Mouse (Mus musculus) gastrocnemius, postnatal 10 days (tissue): ENCODE measurements at regions not wholly inside any gene's neighbourhood (a gene's known extent, or its start where the extent isn't known, plus 50 kb on each side); places are given as distances from the start of the nearest gene placed in this dataset.
A peak's percentile ranks its signal among the peaks of the same experiment; 100 is the strongest.

ENCODE experiments used
- DNase-seq: peaks from one replicate; pipeline ENCODE4 v3.0.0; 2021; ENCODE audit warnings: mixed read lengths

DNA sequence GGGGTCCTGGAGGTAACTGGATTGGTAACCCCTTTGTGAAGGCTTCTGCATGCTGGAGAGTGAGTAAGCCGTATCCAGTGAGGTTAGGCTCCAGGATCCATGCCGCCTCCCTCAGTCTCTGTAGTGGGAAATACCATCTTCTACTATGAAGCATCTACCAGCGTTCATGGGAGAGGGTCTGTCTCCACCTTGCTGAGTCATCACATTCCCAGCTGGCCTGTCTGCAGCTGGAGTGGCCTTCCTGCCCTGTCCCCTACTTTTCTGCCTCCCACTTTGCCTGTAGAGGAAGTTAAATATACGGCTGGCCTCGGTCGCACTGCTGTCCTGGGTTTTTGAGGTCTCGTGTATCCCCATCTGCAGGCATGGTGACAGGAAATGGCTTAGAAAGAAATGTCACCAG is 78.0 kb upstream of the Sec14l1 start:
- no peak for DNase-seq

DNA sequence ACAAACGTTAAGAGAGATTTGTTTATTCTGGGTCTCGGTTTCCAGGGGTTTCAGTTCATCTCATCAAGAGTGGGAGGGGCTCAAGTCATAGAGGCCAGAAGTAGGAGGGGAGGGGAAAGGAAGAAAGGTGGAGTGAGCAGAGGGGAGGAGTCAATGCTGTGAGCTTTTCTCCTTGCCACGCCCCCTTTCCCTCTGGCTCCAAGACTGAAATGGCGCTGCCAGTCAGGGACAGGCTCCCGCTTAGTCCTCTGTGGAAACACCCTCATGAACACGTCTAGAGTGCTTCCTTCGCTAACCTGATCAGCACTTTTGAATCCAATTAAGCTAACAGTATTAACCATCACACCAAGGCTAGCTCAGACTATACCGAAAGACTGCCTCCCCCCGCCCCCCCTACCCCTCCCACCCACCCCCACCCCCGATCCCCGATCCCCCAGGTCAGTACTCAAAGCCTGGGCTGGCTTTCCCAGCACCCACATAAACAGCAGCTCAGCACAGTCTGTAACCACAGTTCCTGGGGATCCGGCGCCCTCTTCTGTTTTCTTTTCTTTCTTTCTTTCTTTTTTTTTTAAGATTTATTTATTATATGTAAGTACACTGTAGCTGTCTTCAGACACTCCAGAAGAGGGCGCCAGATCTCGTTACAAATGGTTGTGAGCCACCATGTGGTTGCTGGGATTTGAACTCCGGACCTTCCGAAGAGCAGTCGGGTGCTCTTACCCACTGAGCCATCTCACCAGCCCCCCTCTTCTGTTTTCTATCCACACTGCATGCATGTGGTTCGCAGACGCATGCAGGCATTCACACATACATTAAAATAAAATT is 76.5 kb upstream of the Sec14l1 start:
- DNase-seq: no peak

DNA sequence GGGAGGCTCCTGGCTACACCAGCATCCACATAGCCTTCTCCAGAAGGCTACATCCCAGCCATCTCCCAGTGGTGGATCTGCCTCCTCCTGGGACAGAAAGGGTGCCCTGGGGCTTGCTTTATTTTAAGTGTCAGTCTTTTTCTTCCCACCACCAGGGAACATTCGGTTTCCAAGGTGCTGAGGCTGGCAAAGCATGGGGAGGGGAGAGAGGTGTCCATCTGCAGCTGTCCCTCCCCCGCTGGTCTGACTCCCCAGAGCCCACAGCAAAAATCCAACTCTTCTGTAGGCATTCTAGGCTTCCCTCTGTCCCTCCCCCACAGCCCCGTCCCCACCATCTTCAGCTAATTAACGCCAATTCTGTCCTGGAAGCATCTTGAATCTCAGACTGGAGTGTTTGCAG is 74.1 kb upstream of the Sec14l1 start:
- DNase-seq: no peak

DNA sequence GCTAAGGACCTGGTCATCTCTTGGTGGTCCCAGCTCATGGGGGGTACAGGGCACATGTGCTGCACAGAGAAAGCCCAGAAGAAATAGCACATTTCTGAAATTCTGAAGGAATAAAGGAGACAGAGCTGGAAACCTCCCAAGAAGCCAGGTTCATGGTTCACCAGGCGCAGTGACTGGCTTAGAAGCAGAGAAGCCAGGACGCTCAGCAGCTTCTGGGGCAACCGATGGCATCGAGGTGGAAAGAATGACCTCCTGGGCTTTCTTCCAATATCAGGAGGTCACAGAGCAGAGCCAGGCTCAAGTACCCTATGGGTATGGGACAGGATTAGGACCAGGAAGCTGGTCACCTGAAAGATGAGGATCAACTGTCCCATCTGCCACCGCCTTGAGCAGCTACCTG is 72.6 kb upstream of the Sec14l1 start:
- no peak for DNase-seq

DNA sequence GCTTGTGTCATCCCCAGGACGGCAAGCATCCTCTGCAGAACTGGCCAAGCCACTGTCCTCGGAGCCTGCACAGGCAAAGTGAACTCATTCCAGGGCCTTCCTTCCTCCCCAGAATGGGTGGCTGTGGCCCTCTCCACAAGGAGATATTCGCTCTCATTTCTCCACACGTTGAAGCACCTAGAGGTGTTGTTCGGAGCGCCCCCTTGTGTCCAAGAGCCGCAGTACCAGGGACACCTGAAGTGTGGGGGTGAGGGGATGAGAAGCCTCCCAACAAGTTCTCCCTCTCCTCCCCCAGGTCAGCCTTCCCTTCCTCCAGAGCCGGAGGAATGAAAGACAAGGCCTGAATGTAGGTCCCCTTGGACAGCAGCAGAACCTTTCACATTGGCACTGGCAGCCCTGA is 71.4 kb upstream of the Sec14l1 start:
- DNase-seq: peak; percentile 72

DNA sequence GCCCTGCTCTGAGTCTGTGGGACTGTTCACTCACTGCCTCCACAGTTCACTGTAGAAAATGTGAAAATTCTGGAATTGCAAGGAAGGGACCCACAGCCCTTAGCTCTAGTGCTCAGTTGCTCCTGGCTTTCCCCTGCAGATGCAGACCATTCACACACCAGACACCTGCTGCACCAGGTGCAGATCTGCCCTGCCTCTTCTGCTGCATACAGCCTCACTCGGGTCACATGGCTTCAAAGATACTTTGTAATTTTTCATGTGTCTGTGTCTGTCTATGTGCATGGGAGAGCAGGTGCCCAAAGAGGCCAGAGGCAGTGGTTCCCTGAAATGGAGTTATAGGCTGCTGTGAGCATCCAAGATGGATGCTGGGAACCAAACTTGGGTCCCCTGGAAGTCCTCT is 70.2 kb upstream of the Sec14l1 start:
- DNase-seq: no peak

DNA sequence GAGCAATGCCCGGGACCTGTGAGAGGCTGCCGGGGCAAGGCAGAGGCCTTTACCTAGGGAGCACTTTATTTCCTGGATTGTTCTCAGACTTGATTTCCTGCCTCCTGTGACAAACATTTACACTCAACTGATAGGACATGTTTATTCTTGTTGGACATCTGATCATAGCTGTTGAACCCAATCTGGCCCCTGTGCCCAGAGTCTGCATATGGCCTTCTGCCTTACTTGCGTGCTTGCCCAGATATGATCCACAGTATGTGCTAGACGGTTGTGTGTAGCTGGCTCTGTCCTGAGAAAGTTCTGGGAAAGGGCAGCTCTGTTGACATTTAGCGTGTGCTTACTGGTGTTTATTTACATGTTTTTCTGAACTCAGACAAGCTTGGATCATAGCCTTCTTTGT is 68.3 kb upstream of the Sec14l1 start:
- no peak for DNase-seq

DNA sequence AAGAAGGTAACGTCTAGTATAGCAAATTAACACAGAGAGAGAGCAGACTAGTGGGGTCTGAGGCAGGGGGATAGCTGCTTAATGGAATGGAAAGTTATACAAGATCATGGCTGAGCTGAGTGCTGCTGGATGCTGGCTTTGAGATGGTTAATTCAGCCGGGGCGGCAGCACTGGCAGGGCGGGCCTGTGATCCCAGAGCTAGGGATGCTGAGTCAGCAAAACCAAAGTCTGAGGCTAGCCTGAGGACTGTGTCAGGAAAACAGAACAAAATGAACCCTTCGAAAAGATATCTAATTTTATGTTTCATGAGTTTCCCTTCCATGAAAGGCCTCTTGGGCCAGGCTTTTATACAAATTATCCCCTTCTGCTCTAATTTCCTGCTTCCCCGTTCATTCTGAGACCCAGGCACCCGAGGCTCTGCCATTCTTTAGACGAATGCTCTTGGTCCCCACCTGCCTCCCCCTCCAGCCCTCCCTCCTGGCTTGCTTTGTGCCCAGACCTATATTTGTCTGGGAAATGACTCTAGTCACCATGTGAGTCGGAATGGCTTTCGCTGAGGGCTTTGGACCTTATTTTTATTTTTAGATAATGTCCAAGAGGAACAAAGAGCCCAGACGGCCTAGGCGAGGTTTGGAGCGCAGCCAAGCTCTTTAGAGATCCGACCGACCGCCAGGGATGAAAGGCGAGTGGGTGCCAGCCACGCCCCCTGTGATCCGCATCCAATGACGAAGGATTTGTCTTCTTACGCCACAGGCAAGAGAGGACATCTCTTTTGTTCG is 67.6 kb upstream of the Sec14l1 start:
- peak; percentile 34 for DNase-seq

DNA sequence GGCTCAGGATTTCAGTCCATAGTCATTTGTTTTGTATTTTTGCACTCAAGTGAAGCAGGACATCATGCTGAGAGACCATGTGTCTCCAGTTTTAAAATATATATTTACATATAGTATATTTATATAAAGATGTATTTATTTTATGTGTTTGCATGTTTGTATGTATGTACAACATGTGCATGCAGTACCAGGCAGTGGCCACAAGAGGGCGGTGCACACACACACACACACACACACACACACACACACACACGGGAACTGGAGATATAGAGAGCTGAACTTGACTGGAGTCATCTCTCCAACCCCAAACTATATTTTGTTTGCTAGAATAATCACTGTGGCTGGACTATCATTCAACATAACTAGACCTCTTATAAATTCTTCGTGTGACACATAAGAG is 66.1 kb upstream of the Sec14l1 start:
- no peak for DNase-seq

DNA sequence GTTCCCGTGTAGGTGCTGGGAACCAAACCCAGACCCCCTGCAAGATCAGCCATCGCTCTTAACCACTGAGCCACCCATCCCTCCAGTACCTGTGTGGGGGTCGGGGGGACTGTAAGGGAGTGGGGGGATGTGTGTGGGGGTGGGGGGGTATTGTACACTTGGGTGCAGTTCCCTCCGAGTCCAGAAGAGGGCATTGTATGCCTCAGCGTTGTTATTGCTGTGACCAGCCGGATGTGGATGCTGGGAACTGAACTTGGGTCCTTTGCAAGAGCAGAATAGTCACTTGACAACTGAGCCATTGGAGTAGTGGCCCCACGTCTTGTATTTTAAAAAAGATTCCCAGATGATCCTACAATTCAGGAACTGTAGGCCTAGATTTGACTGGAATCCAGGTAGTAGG is 64.2 kb upstream of the Sec14l1 start:
- DNase-seq: no peak

DNA sequence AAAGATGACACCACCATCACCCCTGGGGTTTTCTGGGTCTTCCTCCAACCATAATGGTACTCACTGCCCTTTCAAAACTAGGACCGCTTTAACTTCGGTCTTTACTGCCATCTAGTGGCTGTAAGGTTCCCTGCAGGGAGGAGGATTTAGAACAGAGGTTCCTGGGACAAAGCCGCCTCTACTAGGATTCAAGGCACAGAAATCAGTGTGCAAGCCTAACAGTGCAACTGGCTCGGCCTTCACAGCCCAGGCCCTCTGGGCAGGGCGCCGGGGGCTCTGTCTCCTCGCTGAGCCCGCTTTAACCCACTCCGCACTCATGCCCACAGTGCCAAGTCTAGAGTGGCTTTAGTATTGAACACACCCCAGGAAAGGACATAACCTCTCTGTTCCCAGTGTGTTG is 58.0 kb upstream of the Sec14l1 start:
- DNase-seq: peak; percentile 56

DNA sequence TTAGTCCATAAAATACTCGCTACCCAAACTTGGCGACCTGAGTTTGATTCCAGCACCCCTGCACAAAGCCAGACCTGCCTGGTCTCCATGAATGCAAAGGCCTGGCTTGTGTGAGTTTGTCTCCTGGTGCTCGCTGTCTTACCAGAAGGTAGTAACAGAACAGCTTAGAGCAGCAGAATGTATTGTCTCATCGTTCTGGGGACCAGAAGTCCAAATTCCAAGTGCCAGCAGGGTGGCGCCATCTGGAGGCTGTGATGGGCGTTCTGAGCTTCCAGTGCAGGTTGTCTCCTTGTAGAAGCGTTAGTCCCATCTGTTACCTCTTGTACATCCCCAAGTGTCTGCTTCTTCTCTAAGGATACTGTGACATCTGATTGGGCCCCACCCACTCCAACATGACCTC is 57.5 kb upstream of the Sec14l1 start:
- DNase-seq: no peak

DNA sequence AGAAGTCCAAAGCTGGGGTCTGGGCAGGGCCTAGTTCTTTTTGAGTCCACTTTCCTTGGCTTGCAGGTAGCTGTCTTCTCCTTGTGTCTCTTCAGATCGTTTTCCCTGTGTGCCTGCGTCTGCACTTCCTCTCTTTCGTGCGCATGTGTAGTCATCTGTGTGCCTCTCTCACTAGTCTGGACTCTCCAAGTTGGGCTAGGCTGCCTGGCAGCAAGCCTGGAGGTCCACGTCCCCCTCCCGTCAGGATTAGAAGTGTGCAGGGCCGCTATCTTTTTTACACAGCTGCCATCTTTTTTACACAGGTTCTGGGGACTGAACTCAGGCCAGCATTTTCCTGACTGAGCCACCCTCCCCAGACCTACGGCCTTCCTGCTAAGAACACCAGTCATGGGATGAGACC is 55.8 kb upstream of the Sec14l1 start:
- DNase-seq: no peak

DNA sequence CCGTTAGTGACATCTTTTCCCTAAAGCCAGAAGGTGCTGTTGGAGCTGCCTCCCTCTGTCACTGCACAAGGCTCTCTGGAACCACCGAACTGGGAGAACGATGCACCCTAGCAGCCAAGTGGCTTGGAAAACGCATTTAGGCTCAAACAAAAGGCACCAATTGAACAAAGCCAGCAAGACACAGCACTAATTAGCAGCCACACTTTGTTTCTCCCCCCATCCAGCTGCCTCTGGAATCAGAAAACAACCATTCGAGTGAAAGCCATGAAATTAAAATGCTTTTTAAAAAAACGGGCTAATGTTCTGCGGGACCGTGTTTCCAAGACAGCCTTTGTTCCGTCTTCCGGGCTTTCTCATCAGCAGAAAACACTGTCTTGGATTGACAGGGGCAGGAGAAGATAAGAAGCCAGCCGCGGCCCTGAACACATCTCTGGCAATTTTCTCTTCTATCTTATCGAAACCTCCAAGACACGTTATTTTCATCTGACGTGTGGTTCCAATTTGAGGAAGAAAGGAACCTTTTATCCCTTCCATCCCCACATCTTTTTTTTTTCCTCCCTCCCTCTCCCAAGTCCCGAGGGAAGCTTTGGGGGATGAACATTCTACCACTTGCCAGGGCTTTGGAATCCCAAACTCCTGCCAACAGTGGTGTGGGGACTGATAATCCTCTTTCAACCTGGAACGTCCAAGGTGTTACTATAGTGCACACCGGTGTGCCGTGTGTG is 54.8 kb upstream of the Sec14l1 start:
- no peak for DNase-seq

DNA sequence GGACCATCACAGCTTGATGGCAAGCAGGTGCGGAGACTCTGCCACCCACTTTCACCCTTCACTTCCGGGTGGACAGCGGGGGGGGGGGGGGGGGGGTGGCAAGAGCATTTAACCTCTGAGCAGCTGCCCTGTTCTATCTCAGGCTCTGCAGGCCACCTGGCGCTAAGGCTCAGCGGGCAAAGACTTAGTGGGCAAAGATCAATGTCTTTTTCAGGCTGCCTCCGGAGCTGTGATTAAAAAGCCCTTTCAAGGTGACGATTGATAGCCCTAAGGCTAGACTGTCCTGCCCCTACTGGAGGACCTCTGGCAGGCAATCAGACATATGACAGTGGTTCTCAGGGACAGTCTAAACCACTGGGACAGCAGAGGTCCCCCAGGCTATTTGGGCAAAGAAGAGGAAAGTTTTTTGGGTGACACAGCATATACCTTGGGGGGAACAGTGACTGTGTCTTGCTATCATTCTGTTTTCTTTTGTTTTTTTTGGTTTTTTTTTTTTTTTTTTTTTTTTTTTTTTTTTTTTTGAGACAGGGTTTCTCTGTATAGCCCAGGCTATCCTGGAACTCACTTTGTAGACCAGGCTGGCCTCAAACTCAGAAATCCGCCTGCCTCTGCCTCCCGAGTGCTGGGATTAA is 54.1 kb upstream of the Sec14l1 start:
- DNase-seq: no peak

DNA sequence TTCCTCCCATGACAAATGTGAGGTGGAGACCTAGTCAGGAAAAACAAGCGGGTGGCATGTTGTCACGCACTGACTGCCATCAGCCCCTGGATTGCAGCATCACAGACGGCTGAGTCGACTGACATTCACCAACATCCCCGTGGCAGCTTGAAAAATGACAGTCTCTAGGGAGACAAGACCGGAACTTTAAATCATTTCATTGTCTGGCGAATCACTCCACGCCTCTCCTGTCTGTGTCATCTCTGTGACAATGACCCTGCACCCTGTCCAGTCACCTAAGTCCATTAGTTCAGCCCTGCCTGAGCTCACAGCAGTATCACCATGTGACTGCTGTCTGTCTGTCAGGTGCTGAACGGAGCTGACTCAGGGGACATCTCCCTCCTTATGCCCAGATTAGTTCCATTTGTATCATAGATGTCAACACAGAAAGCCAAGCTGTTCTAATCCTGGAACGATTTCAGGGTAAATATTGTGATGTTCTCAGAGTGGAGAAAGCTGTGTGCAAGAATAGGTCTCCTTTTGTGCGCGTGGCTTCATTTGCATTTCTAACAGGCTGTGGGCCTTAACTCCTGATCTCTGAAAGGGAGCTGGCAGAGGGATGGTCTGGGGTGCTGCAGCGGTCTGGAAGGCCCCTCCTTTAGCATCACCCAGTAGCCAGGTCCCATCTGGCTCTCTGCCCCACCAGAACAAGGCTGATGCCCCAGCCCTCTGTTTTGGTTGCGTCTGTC is 52.0 kb upstream of the Sec14l1 start:
- DNase-seq: no peak
